Comparison of ENCODE assay signal across 14 mouse cellular contexts in the genomic region with DNA sequence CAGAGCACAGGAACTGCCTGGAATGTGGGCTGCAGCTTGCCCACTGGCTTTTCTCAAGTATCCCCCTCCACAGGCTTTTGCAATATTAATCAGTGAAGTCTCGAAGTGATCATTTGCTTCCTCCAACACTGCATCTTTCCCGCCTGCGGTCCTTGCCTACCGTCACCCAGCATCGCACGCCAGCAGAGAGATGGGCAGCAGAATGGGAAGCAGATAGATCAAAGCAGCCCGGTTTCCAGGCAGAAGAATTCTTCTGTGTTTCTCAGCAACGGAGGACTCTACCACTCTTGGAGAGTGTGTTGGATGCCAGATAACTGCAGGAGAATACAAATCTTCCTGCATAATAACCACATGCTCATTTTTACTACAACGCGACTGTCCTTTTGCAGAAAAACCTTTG.
DNase-seq lines count a peak whose midpoint lies in the region; ATAC-seq lines count a peak whose summit lies in the region.
"Had no signal": no experiment of that assay in that cellular context is flagged by ENCODE, and none has a peak within 500 bp of the region (broad histone marks: within the 10 kb centered on the region; RNA-seq: fewer than 3 reads in every experiment).

No protein-coding gene starts in this region.

- 15% methylated on average over 10 of the region's 10 CpGs for WGBS in midbrain, embryonic 16.5 days
- WGBS in limb, embryonic 10.5 days: 84% methylated on average over 10 of the region's 10 CpGs

- H3K4me2 ChIP-seq in midbrain, embryonic 16.5 days (ENCODE audit: low read length): peak overlapping the region; percentile 37
- H3K4me2 ChIP-seq: intestine, embryonic 15.5 days; liver, embryonic 15.5 days had no signal

- H3K4me3 ChIP-seq in midbrain, embryonic 16.5 days (ENCODE audit: low read depth, low read length): 0 out of 2 replicates have a peak overlapping the region, but pooled peaks have one; percentile 2
- H3K4me3 ChIP-seq in limb, embryonic 10.5 days: no peak overlapping the region
- H3K4me3 ChIP-seq: intestine, embryonic 15.5 days; liver, embryonic 15.5 days had no signal

- DNase-seq in frontal cortex, postnatal 36 days (ENCODE audit: low spot score in 2 of 2): no peak
- DNase-seq in embryo, embryonic 11 days: peak; percentile 21
- peak; percentile 29 for DNase-seq in layer of hippocampus, adult 9-11 months
- no peak for DNase-seq in lung, postnatal 10 days
- DNase-seq in limb, embryonic 10.5 days (ENCODE audit: low spot score): no peak
- DNase-seq in spleen, postnatal 10 days (ENCODE audit: low spot score in 2 of 2): no peak
- DNase-seq: adrenal gland, postnatal 25 days; cerebellum, adult 9-10 months; gastrocnemius, postnatal 10 days; spleen, adult 18-20 months had no signal

- no peaks in the 10 kb centered on the region for H3K27me3 ChIP-seq in midbrain, embryonic 16.5 days (ENCODE audit: control insufficient read depth, insufficient read depth, low read depth, low read length)
- no peaks in the 10 kb centered on the region for H3K27me3 ChIP-seq in limb, embryonic 10.5 days (ENCODE audit: low read depth, poor library complexity, severe bottlenecking)
- H3K27me3 ChIP-seq: intestine, embryonic 15.5 days; liver, embryonic 15.5 days had no signal

- H3K27ac ChIP-seq in midbrain, embryonic 16.5 days (ENCODE audit: low read length): peak overlapping the region; percentile 56
- no peak overlapping the region for H3K27ac ChIP-seq in limb, embryonic 10.5 days
- H3K27ac ChIP-seq: intestine, embryonic 15.5 days; liver, embryonic 15.5 days had no signal

- no peaks in the 10 kb centered on the region for H3K9me3 ChIP-seq in midbrain, embryonic 16.5 days (replicated peaks; ENCODE audit: control insufficient read depth, low read length, poor library complexity, severe bottlenecking)
- no peaks in the 10 kb centered on the region for H3K9me3 ChIP-seq in limb, embryonic 10.5 days (replicated peaks)
- H3K9me3 ChIP-seq: intestine, embryonic 15.5 days; liver, embryonic 15.5 days had no signal

- H3K4me1 ChIP-seq in midbrain, embryonic 16.5 days (ENCODE audit: control insufficient read depth, insufficient read depth, low read length): peaks cover 12% of the 10 kb centered on the region
- no peaks in the 10 kb centered on the region for H3K4me1 ChIP-seq in limb, embryonic 10.5 days
- H3K4me1 ChIP-seq: intestine, embryonic 15.5 days; liver, embryonic 15.5 days had no signal

- ATAC-seq in frontal cortex, adult (ENCODE audit: low TSS enrichment): peak; percentile 71
- peak; percentile 91 for ATAC-seq in midbrain, embryonic 16.5 days
- ATAC-seq: intestine, embryonic 15.5 days had no signal

- H3K9ac ChIP-seq in midbrain, embryonic 16.5 days (ENCODE audit: low read depth, low read length): no peak overlapping the region
- H3K9ac ChIP-seq: intestine, embryonic 15.5 days; liver, embryonic 15.5 days had no signal

- no peaks in the 10 kb centered on the region for H3K36me3 ChIP-seq in midbrain, embryonic 16.5 days (ENCODE audit: control insufficient read depth, insufficient read depth, low read length)
- H3K36me3 ChIP-seq in limb, embryonic 10.5 days: no peaks in the 10 kb centered on the region
- H3K36me3 ChIP-seq: intestine, embryonic 15.5 days; liver, embryonic 15.5 days had no signal

Comparison
In these comparisons a context has a peak if more than half of its experiments do, and no peak if none do; other contexts are left out.
1. DNase-seq: peak in embryo, embryonic 11 days (single experiment) and layer of hippocampus, adult 9-11 months (single experiment); none in frontal cortex, postnatal 36 days (0 of 2), lung, postnatal 10 days (single experiment), limb, embryonic 10.5 days (single experiment) and spleen, postnatal 10 days (0 of 2).